Mouse (Mus musculus) embryonic fibroblast, embryonic 13.5 days (primary cell): ENCODE results near the gene Tapbpl. TPM values are rescaled to one million over a fixed set of nuclear protein-coding genes. Genes with fewer than 3 reads are reported as not detected.
A peak's percentile ranks its signal among the peaks of the same experiment; 100 is the strongest.

Source experiments
- H3K27ac ChIP-seq: 2 replicates; pipeline ENCODE4 v1.5.1; 2012; ENCODE audit warnings: low read length, control low read depth, inconsistent platforms; ENCODE audit not compliant: insufficient read depth
- H3K4me1 ChIP-seq: 2 replicates; pipeline ENCODE4 v1.6.1; 2011; ENCODE audit warnings: low read length; ENCODE audit not compliant: control insufficient read depth, insufficient read depth
- H3K4me3 ChIP-seq: 2 replicates; pipeline ENCODE4 v1.5.1; 2011; ENCODE audit warnings: mild to moderate bottlenecking, control low read depth, low read length; ENCODE audit not compliant: insufficient read depth
- CTCF ChIP-seq: IDR thresholded peaks from 2 replicates; pipeline ENCODE4 v1.5.1; 2011; ENCODE audit warnings: mild to moderate bottlenecking, control low read depth, low read length, moderate library complexity, borderline replicate concordance; ENCODE audit not compliant: insufficient read depth
- POLR2A ChIP-seq: IDR thresholded peaks from 2 replicates; pipeline ENCODE4 v1.6.1; 2011; ENCODE audit warnings: low read depth, mild to moderate bottlenecking, control low read depth, low read length, moderate library complexity
- polyA plus RNA-seq: library from polyadenylated mRNA; stranded (reverse); fragments of >200 nt; gene quantifications from 2 replicates; pipeline ENCODE4 v1.2.4, GENCODE M21; 2011; ENCODE audit warnings: low read depth; ENCODE audit not compliant: missing spikeins, insufficient read length

The Tapbpl gene
- polyA plus RNA-seq, 1 experiment: 6.3 TPM

DNA sequence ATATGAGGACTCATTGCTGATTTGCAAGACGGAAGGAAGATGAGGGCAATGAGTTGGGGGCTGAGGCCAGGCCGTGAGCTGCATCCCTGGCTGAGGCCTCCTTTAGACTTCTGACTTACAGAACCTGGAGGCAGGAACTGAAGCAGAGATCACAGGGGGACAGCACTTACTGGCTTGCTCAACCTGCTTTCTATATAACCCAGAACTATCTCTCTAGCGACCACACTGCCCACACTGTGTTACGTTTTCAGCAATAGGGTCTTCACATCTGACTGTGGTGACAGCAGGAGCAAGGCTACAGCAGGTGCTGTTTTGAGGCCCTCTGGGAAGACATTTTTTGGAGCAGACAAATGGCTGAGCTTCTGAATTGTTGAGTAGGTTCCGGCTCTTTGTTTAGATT is 9.0 kb upstream of the Tapbpl start:
- no peak for TF ChIP-seq POLR2A
- no peak for TF ChIP-seq CTCF
- H3K4me3 ChIP-seq: no peak overlapping the region
- no peak overlapping the region for H3K27ac ChIP-seq
- H3K4me1 ChIP-seq: no peaks in the 10 kb centered on the region

DNA sequence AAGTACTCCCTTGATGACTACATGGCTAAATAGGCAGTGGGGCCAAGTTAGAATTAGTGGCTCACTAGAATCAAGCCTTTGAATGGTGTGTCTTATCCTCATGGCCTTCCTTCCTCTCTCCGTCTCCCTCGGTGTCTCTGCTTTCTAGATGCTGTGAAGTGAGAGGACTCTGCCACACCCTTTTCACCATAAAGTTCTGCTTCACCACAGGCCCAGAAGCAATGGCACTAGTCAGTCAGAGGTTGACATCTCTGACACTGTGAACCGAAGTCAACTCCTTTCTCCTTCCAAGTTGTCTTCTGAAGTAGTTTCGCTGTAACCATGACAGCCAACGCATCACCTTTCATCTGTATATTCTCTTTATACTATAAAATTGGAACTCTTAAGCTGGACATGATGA is 7.9 kb upstream of the Tapbpl start:
- Histone ChIP-seq H3K4me3 (no peak overlapping the region), H3K4me1 (no peaks in the 10 kb centered on the region), H3K27ac (no peak overlapping the region)
- no peak for TF ChIP-seq POLR2A
- no peak for TF ChIP-seq CTCF

DNA sequence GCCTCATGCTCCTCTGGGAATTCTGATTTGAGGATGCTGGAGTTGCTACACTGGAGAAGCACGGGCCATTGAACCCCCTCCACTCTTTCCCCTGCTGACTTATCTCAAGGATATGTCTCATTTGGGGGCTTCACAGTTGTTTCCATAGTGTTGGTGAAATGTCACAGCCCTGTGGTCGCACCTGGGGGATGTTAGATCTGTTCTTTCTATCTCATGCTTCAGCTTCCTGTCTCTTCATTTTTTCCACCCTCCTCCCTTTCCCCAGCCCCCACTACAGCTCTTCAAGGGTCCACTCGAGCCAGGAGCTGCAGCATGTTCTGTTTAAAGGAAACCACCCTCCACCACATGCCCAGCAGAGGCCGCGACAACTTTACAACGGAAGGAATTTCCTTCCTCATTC is 6.7 kb upstream of the Tapbpl start:
- TF ChIP-seq CTCF (no peak), POLR2A (no peak)
- Histone ChIP-seq H3K4me3 (no peak overlapping the region), H3K4me1 (no peaks in the 10 kb centered on the region), H3K27ac (no peak overlapping the region)

DNA sequence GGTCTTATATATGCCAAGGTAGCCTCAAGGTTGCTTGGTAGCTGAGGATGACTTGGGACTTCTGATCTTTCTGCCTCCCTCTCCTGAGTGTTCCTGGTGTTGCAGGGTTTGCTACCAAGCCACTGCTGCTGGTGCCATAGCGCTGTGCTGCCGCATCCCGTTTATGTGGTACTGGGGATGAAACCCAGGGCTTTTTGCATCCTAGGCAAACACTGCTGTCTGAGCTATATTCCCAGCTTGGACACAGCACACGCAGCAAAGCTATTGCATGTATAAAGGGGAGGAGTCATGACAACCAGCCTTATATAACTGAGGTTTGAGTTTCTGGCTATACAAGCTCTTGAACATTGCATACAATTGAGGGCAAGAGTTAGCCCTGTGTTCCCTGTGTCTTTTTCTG is 5.8 kb upstream of the Tapbpl start:
- H3K27ac ChIP-seq: no peak overlapping the region
- TF ChIP-seq CTCF (no peak), POLR2A (no peak)
- no peak overlapping the region for H3K4me3 ChIP-seq
- no peaks in the 10 kb centered on the region for H3K4me1 ChIP-seq

DNA sequence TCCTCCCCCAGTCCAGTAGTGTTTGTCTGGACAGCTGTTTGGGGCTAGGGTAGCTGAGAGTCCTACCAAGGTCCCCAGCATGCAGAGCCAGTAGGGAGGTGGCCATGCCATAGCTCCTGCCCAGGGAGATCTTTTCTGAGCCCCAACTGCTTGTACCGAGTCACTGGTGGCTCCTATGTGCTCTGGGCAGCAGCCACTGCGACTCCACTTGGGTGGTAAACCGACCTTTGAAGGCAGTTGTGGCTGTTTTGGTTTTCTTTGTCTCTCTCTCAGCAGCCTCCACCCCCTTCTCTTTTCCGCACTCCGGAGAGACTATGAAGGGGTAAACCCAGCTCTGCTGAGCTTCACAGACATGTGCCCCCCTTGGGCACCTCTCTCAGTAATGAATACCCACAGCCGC is 5.1 kb upstream of the Tapbpl start, which contains the start of gene Cd27:
Cd27 (minus strand) TSS at position 229 of the 400 bp plus-strand sequence.
- no peak within 1 kb of the TSS for H3K27ac ChIP-seq
- TF ChIP-seq CTCF (no peak), POLR2A (no peak)
- no peak within 1 kb of the TSS for H3K4me3 ChIP-seq
- no peaks in the 10 kb centered on the region for H3K4me1 ChIP-seq

DNA sequence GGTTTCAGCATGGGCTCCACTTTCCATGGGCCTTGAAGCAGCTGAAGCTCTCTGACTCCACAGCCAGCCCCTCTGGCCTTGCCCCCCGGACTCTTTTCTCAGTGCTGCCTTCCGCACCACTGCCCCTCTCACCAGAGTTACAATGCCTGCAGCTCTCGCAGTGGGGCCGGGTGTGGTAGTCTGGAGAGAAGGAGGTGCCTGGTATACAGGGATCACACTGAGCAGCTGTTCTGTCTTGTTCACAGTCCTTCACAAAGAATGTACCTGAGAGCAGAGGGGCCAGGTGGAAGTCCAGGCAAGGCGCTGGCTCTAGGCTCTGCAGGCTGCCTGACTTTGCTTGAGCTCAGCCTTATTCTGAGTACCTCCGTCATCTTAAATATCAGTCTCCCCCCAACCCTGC is 4.7 kb upstream of the Tapbpl start:
- Histone ChIP-seq H3K27ac (no peak overlapping the region), H3K4me1 (no peaks in the 10 kb centered on the region), H3K4me3 (no peak overlapping the region)
- no peak for TF ChIP-seq POLR2A
- TF ChIP-seq CTCF: no peak

DNA sequence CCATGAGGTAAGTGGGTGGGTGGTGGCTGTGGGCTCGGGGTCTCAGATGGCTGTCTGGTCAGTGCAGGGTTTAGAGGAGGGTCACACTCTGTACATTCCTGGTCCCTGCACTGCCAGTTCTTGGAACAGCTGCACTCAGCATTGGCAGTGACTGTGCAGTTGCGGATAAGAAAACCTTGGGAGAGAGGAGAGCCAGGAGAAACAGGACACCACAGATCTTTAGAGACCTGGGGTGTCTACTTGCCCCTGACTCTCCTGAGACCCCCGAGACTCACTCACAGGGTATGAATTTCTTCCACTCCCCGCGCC is 2.8 kb upstream of the Tapbpl start:
- no peak overlapping the region for H3K4me3 ChIP-seq
- no peak overlapping the region for H3K27ac ChIP-seq
- TF ChIP-seq POLR2A (no peak), CTCF (no peak)
- no peaks in the 10 kb centered on the region for H3K4me1 ChIP-seq

DNA sequence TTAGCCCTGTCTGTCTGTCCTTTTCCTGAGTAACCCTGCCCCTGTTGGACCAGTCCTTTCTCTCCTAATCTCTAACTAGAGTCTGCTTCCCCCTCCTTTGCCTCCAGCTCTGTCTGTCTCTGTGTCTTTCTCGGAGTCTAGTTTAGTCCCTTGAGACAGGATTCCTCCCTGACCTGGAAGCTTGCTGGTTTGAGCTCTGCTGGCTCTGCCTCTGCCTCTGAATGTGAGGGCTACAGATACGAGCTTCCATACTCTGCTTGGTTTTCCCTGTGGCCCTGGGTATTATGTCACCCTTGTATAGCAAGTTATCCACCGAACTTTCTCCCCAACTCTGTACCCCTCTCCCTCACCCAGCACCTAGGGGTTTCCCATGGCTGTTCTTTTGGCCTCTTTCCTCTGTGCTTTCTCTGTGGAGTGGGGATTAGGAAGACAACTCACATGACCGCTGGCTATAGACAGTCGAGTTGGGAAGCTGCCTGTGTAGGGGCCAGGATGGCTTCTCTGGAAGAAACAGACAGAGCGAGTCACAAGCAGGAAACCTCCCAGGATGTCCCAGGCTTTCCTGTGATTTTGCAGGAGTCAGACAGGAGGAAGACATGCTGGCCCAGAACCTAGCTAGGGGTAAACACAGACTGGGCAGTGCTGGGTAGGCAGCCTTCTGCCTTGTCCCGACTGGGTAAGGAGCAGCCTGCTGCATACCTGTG is 2.3 kb upstream of the Tapbpl start:
- H3K27ac ChIP-seq: no peak overlapping the region
- TF ChIP-seq CTCF (no peak), POLR2A (no peak)

DNA sequence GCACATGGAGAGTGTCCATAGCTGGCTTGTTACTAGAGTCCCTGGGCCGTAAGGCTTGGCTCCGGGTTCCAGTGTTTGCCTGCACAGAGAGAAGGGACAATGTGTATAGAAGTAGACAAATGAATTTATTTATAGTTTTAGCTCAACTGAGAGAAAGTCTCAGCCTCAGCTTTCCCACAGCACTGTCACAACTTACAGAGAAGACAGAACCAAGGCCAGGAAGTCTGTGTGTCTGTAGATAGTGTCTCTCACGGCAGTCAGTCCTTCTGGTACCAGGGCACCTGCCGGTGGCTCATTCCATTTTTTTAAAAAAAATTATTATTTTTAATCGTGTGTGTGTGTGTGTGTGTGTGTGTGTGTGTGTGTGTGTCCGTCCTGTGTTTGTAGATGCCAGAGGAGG is 856 bp upstream of the Tapbpl start:
- no peak overlapping the region for H3K27ac ChIP-seq
- H3K4me3 ChIP-seq: no peak overlapping the region
- no peak for TF ChIP-seq POLR2A
- TF ChIP-seq CTCF: no peak
- no peaks in the 10 kb centered on the region for H3K4me1 ChIP-seq

More for the DNA sequence above, 2.3 kb upstream of the Tapbpl start:
- no peak overlapping the region for H3K4me3 ChIP-seq
- no peaks in the 10 kb centered on the region for H3K4me1 ChIP-seq

DNA sequence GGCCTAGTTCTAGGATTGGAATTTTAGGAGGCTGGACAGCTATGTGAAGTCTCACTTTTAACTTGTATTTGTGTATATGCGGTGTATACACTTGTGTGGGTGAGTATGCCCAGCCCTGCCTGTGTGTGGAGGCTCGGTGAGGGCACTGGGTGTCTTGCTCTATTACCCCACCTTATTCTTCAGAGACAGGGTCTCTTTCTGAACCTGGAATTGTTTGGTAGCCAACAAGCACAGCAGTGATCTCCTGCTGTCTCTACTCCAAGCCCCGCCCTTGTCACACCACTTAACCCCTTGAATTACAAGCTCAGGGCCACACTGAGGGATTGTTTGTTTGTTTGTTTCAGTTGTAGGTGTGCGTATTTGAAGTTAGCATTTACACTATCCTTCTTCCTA is 381 bp upstream of the Tapbpl start:
- H3K4me1 ChIP-seq: no peaks in the 10 kb centered on the region
- H3K4me3 ChIP-seq: peak overlapping the region; percentile 57
- no peak for TF ChIP-seq POLR2A
- TF ChIP-seq CTCF: no peak
- H3K27ac ChIP-seq: no peak overlapping the region

DNA sequence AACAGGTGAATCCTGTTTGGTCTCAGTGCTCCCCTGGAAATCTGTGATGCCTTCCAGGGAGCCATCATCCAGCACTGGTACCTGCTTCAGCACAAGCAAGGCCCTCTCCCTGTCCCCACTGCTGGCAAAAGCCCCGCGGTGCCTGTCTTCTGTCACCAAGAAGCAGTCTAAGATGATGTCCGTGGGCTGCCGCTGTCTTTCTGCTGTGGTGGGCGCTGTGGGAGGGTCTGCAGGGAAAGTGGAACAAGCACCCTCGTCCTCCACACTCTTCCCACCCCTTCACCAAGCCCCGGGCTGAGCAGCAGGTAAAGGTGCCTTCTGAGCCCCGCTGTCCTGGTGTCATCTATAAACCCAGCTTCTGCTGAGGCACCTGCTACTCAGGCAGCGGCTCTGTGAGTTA is 1.1 kb downstream of the Tapbpl start:
- TF ChIP-seq CTCF (no peak), POLR2A (no peak)
- Histone ChIP-seq H3K4me3 (no peak overlapping the region), H3K4me1 (no peaks in the 10 kb centered on the region), H3K27ac (no peak overlapping the region)
